Mouse (Mus musculus): ENCODE data around the gene Ndufv1. TPM values are rescaled to one million over a fixed set of nuclear protein-coding genes. Genes with fewer than 3 reads are reported as not detected.

Ndufv1 gene
- polyA plus RNA-seq, 1 experiment from 2014 or later = 180 TPM

DNA sequence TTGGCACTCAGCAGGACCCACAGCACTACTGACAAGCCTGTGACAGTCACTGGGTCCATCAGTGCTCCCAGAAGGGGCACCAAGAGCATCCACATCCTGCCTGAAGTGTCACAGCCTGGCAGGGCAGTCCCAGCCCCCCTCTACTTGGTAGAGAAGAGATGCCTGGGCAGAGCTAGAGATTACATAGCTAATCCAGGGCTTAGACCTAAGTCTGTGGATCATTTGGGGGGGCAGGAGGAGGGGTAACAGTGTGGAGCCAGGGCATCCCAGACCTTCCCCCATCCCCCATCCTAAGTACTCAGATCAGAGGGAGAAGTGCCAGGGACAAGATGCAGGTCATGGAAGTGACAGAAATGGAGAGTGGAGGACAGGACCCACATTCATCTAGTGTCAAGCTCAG is 2.2 kb upstream of the Ndufv1 start:
- Histone ChIP-seq H3K27me3 (ENCODE audit: control insufficient read depth, insufficient read depth, low read length) (no peaks in the 10 kb centered on the region), H3K4me3 (ENCODE audit: low read depth, low read length) (no peak overlapping the region), H3K36me3 (ENCODE audit: control insufficient read depth, insufficient read depth, low read length) (0 out of 2 replicates have a peak, but pooled peaks cover 3% of the 10 kb centered on the region), H3K27ac (ENCODE audit: low read depth, low read length) (no peak overlapping the region), H3K4me1 (ENCODE audit: control insufficient read depth, insufficient read depth, low read length) (peaks cover 8% of the 10 kb centered on the region; the same call in 1 of the 2 replicates), H3K9me3 (ENCODE audit: control insufficient read depth, low read length) (no peaks in the 10 kb centered on the region), H3K4me2 (no peak overlapping the region), H3K9ac (ENCODE audit: low read length) (no peak overlapping the region)
- DNase-seq (ENCODE audit: low spot score, missing footprints) (no peak), ATAC-seq (ENCODE audit: low FRiP score) (no peak)

GRCm38 (mm10) chr19:4013066-4013465 is 460 bp upstream of the Ndufv1 start:
- 22% methylated on average over 9 of the region's 9 CpGs for whole genome bisulfite sequencing
- Histone ChIP-seq H3K27ac (ENCODE audit: low read depth, low read length) (no peak overlapping the region), H3K27me3 (ENCODE audit: control insufficient read depth, insufficient read depth, low read length) (no peaks in the 10 kb centered on the region)

GRCm38 (mm10) chr19:4011086-4011485 is 1.5 kb downstream of the Ndufv1 start:
- Histone ChIP-seq H3K27me3 (ENCODE audit: control insufficient read depth, insufficient read depth, low read length) (no peaks in the 10 kb centered on the region), H3K4me3 (ENCODE audit: low read depth, low read length) (no peak overlapping the region), H3K36me3 (ENCODE audit: control insufficient read depth, insufficient read depth, low read length) (peaks cover 17% of the 10 kb centered on the region), H3K9me3 (ENCODE audit: control insufficient read depth, low read length) (no peaks in the 10 kb centered on the region), H3K4me2 (no peak overlapping the region), H3K4me1 (ENCODE audit: control insufficient read depth, insufficient read depth, low read length) (peaks cover 8% of the 10 kb centered on the region; the same call in 1 of the 2 replicates), H3K9ac (ENCODE audit: low read length) (no peak overlapping the region), H3K27ac (ENCODE audit: low read depth, low read length) (no peak overlapping the region)
- ATAC-seq (ENCODE audit: low FRiP score) = no peak
- WGBS = 93% methylated on average over 5 of the region's 5 CpGs
- peak; percentile 64 for DNase-seq (ENCODE audit: low spot score, missing footprints)

More at GRCm38 (mm10) chr19:4013066-4013465, 460 bp upstream of the Ndufv1 start:
- ATAC-seq (ENCODE audit: low FRiP score) = no peak
- Histone ChIP-seq H3K9ac (ENCODE audit: low read length) (peak overlapping the region; percentile 52; the same call in 1 of the 2 replicates), H3K4me1 (ENCODE audit: control insufficient read depth, insufficient read depth, low read length) (peaks cover 8% of the 10 kb centered on the region; the same call in 1 of the 2 replicates), H3K9me3 (ENCODE audit: control insufficient read depth, low read length) (no peaks in the 10 kb centered on the region), H3K4me2 (peak overlapping the region; percentile 43), H3K4me3 (ENCODE audit: low read depth, low read length) (peak overlapping the region; percentile 47), H3K36me3 (ENCODE audit: control insufficient read depth, insufficient read depth, low read length) (peaks cover 10% of the 10 kb centered on the region)
- DNase-seq (ENCODE audit: low spot score, missing footprints) = no peak

GRCm38 (mm10) chr19:4005971-4006370 is 6.6 kb downstream of the Ndufv1 start:
- peaks cover 17% of the 10 kb centered on the region for H3K36me3 ChIP-seq (ENCODE audit: control insufficient read depth, insufficient read depth, low read length)
- ATAC-seq (ENCODE audit: low FRiP score) = no peak
- H3K4me2 ChIP-seq = no peak overlapping the region

DNA sequence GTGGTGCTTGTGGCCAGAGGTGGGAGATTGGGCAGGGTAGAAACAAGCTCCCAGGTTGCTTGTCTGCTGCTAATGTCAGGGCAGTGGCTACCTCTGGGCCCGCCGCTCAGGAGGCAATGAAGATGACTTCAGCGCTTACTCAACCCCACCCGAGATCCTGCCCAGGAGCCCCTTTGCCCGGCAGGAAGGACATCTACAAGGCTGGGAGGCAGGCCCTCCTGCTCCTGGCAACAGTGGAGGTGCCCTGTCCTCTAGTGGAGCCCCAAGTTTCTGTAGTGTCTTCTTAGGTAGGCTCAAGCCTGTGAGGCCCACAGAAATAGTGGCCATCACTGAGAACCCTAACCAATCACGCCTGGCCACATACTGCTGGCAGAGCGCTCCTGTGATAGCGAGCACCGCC is 7.5 kb downstream of the Ndufv1 start:
- DNase-seq (ENCODE audit: low spot score, missing footprints) = peak; percentile 59
- WGBS = 86% methylated on average over 9 of the region's 9 CpGs
- H3K4me3 ChIP-seq (ENCODE audit: low read depth, low read length) = no peak overlapping the region
- no peak overlapping the region for H3K4me2 ChIP-seq
- peaks cover 16% of the 10 kb centered on the region for H3K36me3 ChIP-seq (ENCODE audit: control insufficient read depth, insufficient read depth, low read length)
- no peaks in the 10 kb centered on the region for H3K9me3 ChIP-seq (ENCODE audit: control insufficient read depth, low read length)
- no peak overlapping the region for H3K27ac ChIP-seq (ENCODE audit: low read depth, low read length)
- no peak for ATAC-seq (ENCODE audit: low FRiP score)
- no peaks in the 10 kb centered on the region for H3K27me3 ChIP-seq (ENCODE audit: control insufficient read depth, insufficient read depth, low read length)
- H3K4me1 ChIP-seq (ENCODE audit: control insufficient read depth, insufficient read depth, low read length) = peaks cover 11% of the 10 kb centered on the region
- H3K9ac ChIP-seq (ENCODE audit: low read length) = no peak overlapping the region

More at GRCm38 (mm10) chr19:4005971-4006370, 6.6 kb downstream of the Ndufv1 start:
- DNase-seq (ENCODE audit: low spot score, missing footprints) = no peak
- no peaks in the 10 kb centered on the region for H3K27me3 ChIP-seq (ENCODE audit: control insufficient read depth, insufficient read depth, low read length)
- H3K27ac ChIP-seq (ENCODE audit: low read depth, low read length) = no peak overlapping the region
- no peak overlapping the region for H3K9ac ChIP-seq (ENCODE audit: low read length)
- no peaks in the 10 kb centered on the region for H3K9me3 ChIP-seq (ENCODE audit: control insufficient read depth, low read length)
- peaks cover 8% of the 10 kb centered on the region for H3K4me1 ChIP-seq (ENCODE audit: control insufficient read depth, insufficient read depth, low read length)
- WGBS = 92% methylated on average over 8 of the region's 8 CpGs
- H3K4me3 ChIP-seq (ENCODE audit: low read depth, low read length) = no peak overlapping the region

GRCm38 (mm10) chr19:4004331-4004730 is 8.3 kb downstream of the Ndufv1 start:
- Histone ChIP-seq H3K4me1 (ENCODE audit: control insufficient read depth, insufficient read depth, low read length) (peaks cover 13% of the 10 kb centered on the region), H3K4me3 (ENCODE audit: low read depth, low read length) (no peak overlapping the region), H3K4me2 (no peak overlapping the region), H3K9me3 (ENCODE audit: control insufficient read depth, low read length) (no peaks in the 10 kb centered on the region), H3K27ac (ENCODE audit: low read depth, low read length) (no peak overlapping the region), H3K9ac (ENCODE audit: low read length) (no peak overlapping the region), H3K36me3 (ENCODE audit: control insufficient read depth, insufficient read depth, low read length) (peaks cover 16% of the 10 kb centered on the region), H3K27me3 (ENCODE audit: control insufficient read depth, insufficient read depth, low read length) (peaks cover under 1% of the 10 kb centered on the region; the same call in 1 of the 2 replicates)
- ATAC-seq (ENCODE audit: low FRiP score) (no peak), DNase-seq (ENCODE audit: low spot score, missing footprints) (no peak)
- WGBS = 84% methylated on average over 15 of the region's 15 CpGs

DNA sequence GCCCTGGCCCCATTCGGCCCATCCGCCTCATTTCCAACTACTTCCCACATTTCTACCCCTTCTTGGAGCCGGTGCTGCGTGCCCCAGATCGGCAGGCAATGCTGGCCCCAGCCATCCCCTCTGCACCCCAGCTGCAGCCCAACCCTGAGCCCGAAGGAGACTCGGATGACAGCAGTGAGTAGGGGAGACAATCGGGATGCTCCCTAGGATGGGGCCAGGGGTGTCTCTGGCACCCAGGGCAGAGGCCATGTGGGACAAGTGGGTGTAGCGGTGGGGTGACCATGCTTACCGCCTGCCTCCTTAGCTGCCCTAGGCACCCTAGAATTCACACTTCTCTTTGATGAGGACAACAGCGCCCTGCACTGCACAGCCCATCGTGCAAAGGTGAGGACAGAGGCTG is 9.0 kb downstream of the Ndufv1 start:
- 80% methylated on average over 12 of the region's 12 CpGs for WGBS
- Histone ChIP-seq H3K9ac (ENCODE audit: low read length) (no peak overlapping the region), H3K27me3 (ENCODE audit: control insufficient read depth, insufficient read depth, low read length) (peaks cover 3% of the 10 kb centered on the region; the same call in 1 of the 2 replicates), H3K27ac (ENCODE audit: low read depth, low read length) (no peak overlapping the region), H3K9me3 (ENCODE audit: control insufficient read depth, low read length) (no peaks in the 10 kb centered on the region), H3K4me1 (ENCODE audit: control insufficient read depth, insufficient read depth, low read length) (peaks cover 13% of the 10 kb centered on the region), H3K36me3 (ENCODE audit: control insufficient read depth, insufficient read depth, low read length) (peaks cover 10% of the 10 kb centered on the region), H3K4me3 (ENCODE audit: low read depth, low read length) (no peak overlapping the region), H3K4me2 (no peak overlapping the region)
- ATAC-seq (ENCODE audit: low FRiP score) (no peak), DNase-seq (ENCODE audit: low spot score, missing footprints) (no peak)

DNA sequence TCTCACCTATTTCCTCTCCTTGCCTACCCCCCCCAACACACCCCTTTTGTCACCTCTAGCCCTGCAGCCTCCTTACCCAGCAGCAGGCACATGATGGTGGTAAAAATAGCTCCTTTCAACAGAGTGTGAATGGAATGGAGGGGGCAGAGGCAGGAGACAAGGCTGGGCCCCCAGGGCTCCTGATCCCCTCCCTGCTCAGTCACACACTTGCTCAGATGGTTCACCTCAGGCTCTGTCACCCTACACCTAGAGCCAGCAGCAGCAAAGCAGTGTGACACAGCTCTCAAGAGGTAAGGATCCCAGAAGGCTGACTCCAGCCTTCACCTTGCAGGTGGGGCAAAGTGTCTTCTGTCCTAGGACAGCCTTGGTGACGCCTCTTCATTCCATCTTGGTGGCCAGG is 9.5 kb downstream of the Ndufv1 start, which contains the start of gene Doc2g:
Gene Doc2g, plus strand, starts transcription at position 202 of the 400 bp plus-strand sequence.
- peaks cover 3% of the 10 kb centered on the region; the same call in 1 of the 2 replicates for H3K27me3 ChIP-seq (ENCODE audit: control insufficient read depth, insufficient read depth, low read length)
- no peak within 1 kb of the TSS for H3K27ac ChIP-seq (ENCODE audit: low read depth, low read length)
- no peak within 1 kb of the TSS for H3K4me3 ChIP-seq (ENCODE audit: low read depth, low read length)
- H3K4me2 ChIP-seq = no peak within 1 kb of the TSS
- no peak within 1 kb of the TSS for H3K9ac ChIP-seq (ENCODE audit: low read length)
- no peaks in the 10 kb centered on the region for H3K9me3 ChIP-seq (ENCODE audit: control insufficient read depth, low read length)
- no peak for ATAC-seq (ENCODE audit: low FRiP score)
- no peak for DNase-seq (ENCODE audit: low spot score, missing footprints)
- peaks cover 9% of the 10 kb centered on the region; the same call in 1 of the 2 replicates for H3K36me3 ChIP-seq (ENCODE audit: control insufficient read depth, insufficient read depth, low read length)
- 87% methylated on average over 1 of the region's 1 CpGs for WGBS
- peaks cover 13% of the 10 kb centered on the region for H3K4me1 ChIP-seq (ENCODE audit: control insufficient read depth, insufficient read depth, low read length)

- H3K27ac ChIP-seq (ENCODE audit: low read depth, low read length) = no peak overlapping the region
Observed at GRCm38 (mm10) chr19:4001752-4002151, 10.9 kb downstream of the Ndufv1 start.

More at GRCm38 (mm10) chr19:4001752-4002151, 10.9 kb downstream of the Ndufv1 start:
- Histone ChIP-seq H3K9ac (ENCODE audit: low read length) (no peak overlapping the region; the same call in 1 of the 2 replicates), H3K4me2 (peak overlapping the region; percentile 93; the same call in 1 of the 2 replicates), H3K27me3 (ENCODE audit: control insufficient read depth, insufficient read depth, low read length) (peaks cover 3% of the 10 kb centered on the region; the same call in 1 of the 2 replicates), H3K9me3 (ENCODE audit: control insufficient read depth, low read length) (no peaks in the 10 kb centered on the region), H3K4me3 (ENCODE audit: low read depth, low read length) (no peak overlapping the region), H3K4me1 (ENCODE audit: control insufficient read depth, insufficient read depth, low read length) (peaks cover 13% of the 10 kb centered on the region), H3K36me3 (ENCODE audit: control insufficient read depth, insufficient read depth, low read length) (peaks cover 4% of the 10 kb centered on the region; the same call in 1 of the 2 replicates)
- DNase-seq (ENCODE audit: low spot score, missing footprints) = no peak
- 89% methylated on average over 5 of the region's 5 CpGs for whole genome bisulfite sequencing
- ATAC-seq (ENCODE audit: low FRiP score) = no peak
